ENCODE assay signal across 8 mouse cellular contexts in genomic region chr5:122344260-122344659, GRCm38 (mm10). TPM values are rescaled to one million over a fixed set of nuclear protein-coding genes. Genes with fewer than 3 reads are reported as not detected.
A peak's percentile ranks its signal among the peaks of the same experiment; 100 is the strongest.
DNase-seq lines count a peak whose midpoint lies in the region; ATAC-seq and TF ChIP-seq lines count a peak whose summit lies in the region.

No protein-coding gene starts in this region.

- ATAC-seq in frontal cortex, adult (ENCODE audit: low TSS enrichment), result peak; percentile 62; the same call in 1 of the 2 replicates
- peak; percentile 81 for ATAC-seq in intestine, embryonic 16.5 days
- peak; percentile 43; the same call in 1 of the 2 replicates for ATAC-seq in liver, embryonic 14.5 days (ENCODE audit: insufficient read depth)

- H3K27me3 ChIP-seq in ES-Bruce4 (ENCODE audit: control insufficient read depth, insufficient read depth, low read length, poor library complexity, severe bottlenecking), result no peaks in the 10 kb centered on the region
- H3K27me3 ChIP-seq in intestine, embryonic 16.5 days (replicated peaks; ENCODE audit: control insufficient read depth, insufficient read depth, low read length), result no peaks in the 10 kb centered on the region
- H3K27me3 ChIP-seq in liver, embryonic 14.5 days (ENCODE audit: control insufficient read depth, insufficient read depth, low read length), result no peaks in the 10 kb centered on the region

- H3K9ac ChIP-seq in ES-Bruce4 (ENCODE audit: low read depth, poor library complexity, severe bottlenecking), result no peak overlapping the region
- no peak overlapping the region for H3K9ac ChIP-seq in intestine, embryonic 16.5 days (ENCODE audit: low read depth, low read length)
- no peak overlapping the region for H3K9ac ChIP-seq in liver, embryonic 14.5 days (replicated peaks)

- no peaks in the 10 kb centered on the region for H3K4me1 ChIP-seq in ES-Bruce4 (ENCODE audit: control insufficient read depth, insufficient read depth, low read length)
- 0 out of 2 replicates have a peak, but pooled peaks cover 4% of the 10 kb centered on the region for H3K4me1 ChIP-seq in intestine, embryonic 16.5 days (ENCODE audit: control insufficient read depth, insufficient read depth, low read length)
- H3K4me1 ChIP-seq in liver, embryonic 14.5 days (replicated peaks; ENCODE audit: control insufficient read depth in 2 of 2, insufficient read depth in 2 of 2, low read length in 1 of 2), result no peaks in the 10 kb centered on the region

- H3K27ac ChIP-seq in ES-Bruce4 (ENCODE audit: insufficient read depth, low read length), result no peak overlapping the region
- peak overlapping the region; percentile 76; the same call in 1 of the 2 replicates for H3K27ac ChIP-seq in intestine, embryonic 16.5 days (ENCODE audit: low read length)
- no peak overlapping the region for H3K27ac ChIP-seq in liver, embryonic 14.5 days

- no peaks in the 10 kb centered on the region for H3K36me3 ChIP-seq in ES-Bruce4 (ENCODE audit: control insufficient read depth, insufficient read depth, low read length, poor library complexity, severe bottlenecking)
- H3K36me3 ChIP-seq in intestine, embryonic 16.5 days (ENCODE audit: control insufficient read depth, insufficient read depth, low read length), result no peaks in the 10 kb centered on the region
- no peaks in the 10 kb centered on the region for H3K36me3 ChIP-seq in liver, embryonic 14.5 days (replicated peaks; ENCODE audit: control insufficient read depth, insufficient read depth, low read depth)

- peak; percentile 96 for TF ChIP-seq CTCF in ES-Bruce4 (IDR thresholded peaks at IDR 0.05; ENCODE audit: low read depth, low read length)
- TF ChIP-seq CTCF in liver, embryonic 14.5 days (IDR thresholded peaks at IDR 0.05; ENCODE audit: low read depth), result peak; percentile 95

- TF ChIP-seq EP300 in ES-Bruce4 (IDR thresholded peaks at IDR 0.05; ENCODE audit: insufficient read depth, low read depth, low read length), result no peak
- TF ChIP-seq EP300 in liver, embryonic 14.5 days (IDR thresholded peaks at IDR 0.05; ENCODE audit: low read depth), result no peak

- no peak overlapping the region for H3K4me3 ChIP-seq in ES-Bruce4 (ENCODE audit: low read depth, low read length)
- H3K4me3 ChIP-seq in intestine, embryonic 16.5 days (ENCODE audit: low read length), result no peak overlapping the region
- no peak overlapping the region for H3K4me3 ChIP-seq in liver, embryonic 14.5 days (ENCODE audit: insufficient read depth in 1 of 2, low read depth in 2 of 2, low read length in 2 of 2)

- no peak for TF ChIP-seq POLR2A in ES-Bruce4 (IDR thresholded peaks at IDR 0.05; ENCODE audit: insufficient read depth, low read length)

- WGBS in intestine, embryonic 16.5 days, result 4% methylated on average over 5 of the region's 5 CpGs
- WGBS in liver, embryonic 14.5 days (ENCODE audit: insufficient replicate concordance), result 9% methylated on average over 5 of the region's 5 CpGs

- DNase-seq in 3T3-L1 (ENCODE audit: low read depth, low spot score), result peak; percentile 84
- peak; percentile 74 for DNase-seq in c-Kit-positive CD71-positive TER-119-positive erythroid progenitor cells, embryonic 14.5 days (ENCODE audit: low spot score)
- peak; percentile 55 to 59 (median 57) for DNase-seq in liver, embryonic 14.5 days (ENCODE audit: low read depth in 3 of 3, low spot score in 3 of 3)
- peak; percentile 65 for DNase-seq in retina, adult 2 months (ENCODE audit: low read depth, low spot score)
- DNase-seq in thymus, postnatal 10 days (ENCODE audit: low spot score in 2 of 2), result peak; percentile 74 to 91

- H3K9me3 ChIP-seq in ES-Bruce4 (replicated peaks; ENCODE audit: control insufficient read depth, insufficient read depth, low read length, poor library complexity, severe bottlenecking), result peaks cover 3% of the 10 kb centered on the region; the same call in 1 of the 2 replicates
- 0 out of 2 replicates have a peak, but pooled peaks cover 3% of the 10 kb centered on the region for H3K9me3 ChIP-seq in intestine, embryonic 16.5 days (ENCODE audit: control insufficient read depth, low read length)
- H3K9me3 ChIP-seq in liver, embryonic 14.5 days (ENCODE audit: control insufficient read depth, low read length), result no peaks in the 10 kb centered on the region

- no peak overlapping the region for H3K4me2 ChIP-seq in intestine, embryonic 16.5 days (ENCODE audit: low read depth, low read length)
- no peak overlapping the region for H3K4me2 ChIP-seq in liver, embryonic 14.5 days (ENCODE audit: low read depth)

RNA-seq across cellular contexts. Expression of gene Rad9b, which starts 9.8 kb away (rescaled TPM):
- polyA plus RNA-seq in ES-Bruce4 (2011; ENCODE audit: insufficient read depth, insufficient read length, low read depth, missing spikeins), result 17.7 and 19.7 TPM in 2 replicates
- polyA plus RNA-seq in intestine, embryonic 16.5 days (2015; fragmentation: Nextera tagmentation; extraction: Ambion mirVana), result 7.4 and 7.6 TPM in 2 replicates
- 1.8 and 2.3 TPM in 2 replicates for polyA plus RNA-seq in liver, embryonic 14.5 days (2012; rRNA removed)
- 2.5 and 2.7 TPM in 2 replicates for polyA plus RNA-seq in liver, embryonic 14.5 days (2014; fragmentation: Nextera tagmentation; extraction: Ambion mirVana)

RNA-seq across cellular contexts. Expression of gene Vps29, which starts 9.9 kb away (rescaled TPM):
- 99.0 and 105 TPM in 2 replicates for polyA plus RNA-seq in ES-Bruce4 (2011; ENCODE audit: insufficient read depth, insufficient read length, low read depth, missing spikeins)
- polyA plus RNA-seq in intestine, embryonic 16.5 days (2015; fragmentation: Nextera tagmentation; extraction: Ambion mirVana), result 289 and 291 TPM in 2 replicates
- polyA plus RNA-seq in liver, embryonic 14.5 days (2012; rRNA removed), result 35.2 and 48.1 TPM in 2 replicates
- polyA plus RNA-seq in liver, embryonic 14.5 days (2014; fragmentation: Nextera tagmentation; extraction: Ambion mirVana), result 125 and 130 TPM in 2 replicates

RNA-seq across cellular contexts. Expression of gene Gpn3, which starts 27.4 kb away (rescaled TPM):
- polyA plus RNA-seq in ES-Bruce4 (2011; ENCODE audit: insufficient read depth, insufficient read length, low read depth, missing spikeins), result 69.3 and 71.9 TPM in 2 replicates
- 55.0 and 59.2 TPM in 2 replicates for polyA plus RNA-seq in intestine, embryonic 16.5 days (2015; fragmentation: Nextera tagmentation; extraction: Ambion mirVana)
- 27.6 and 40.8 TPM in 2 replicates for polyA plus RNA-seq in liver, embryonic 14.5 days (2012; rRNA removed)
- polyA plus RNA-seq in liver, embryonic 14.5 days (2014; fragmentation: Nextera tagmentation; extraction: Ambion mirVana), result 60.5 and 63.9 TPM in 2 replicates

RNA-seq across cellular contexts. Expression of gene Fam216a, which starts 27.9 kb away (rescaled TPM):
- polyA plus RNA-seq in ES-Bruce4 (2011; ENCODE audit: insufficient read depth, insufficient read length, low read depth, missing spikeins), result 57.0 and 58.5 TPM in 2 replicates
- 31.8 and 34.0 TPM in 2 replicates for polyA plus RNA-seq in intestine, embryonic 16.5 days (2015; fragmentation: Nextera tagmentation; extraction: Ambion mirVana)
- 14.1 and 18.1 TPM in 2 replicates for polyA plus RNA-seq in liver, embryonic 14.5 days (2012; rRNA removed)
- 17.1 and 23.0 TPM in 2 replicates for polyA plus RNA-seq in liver, embryonic 14.5 days (2014; fragmentation: Nextera tagmentation; extraction: Ambion mirVana)

RNA-seq across cellular contexts. Expression of gene Arpc3, which starts 47.4 kb away (rescaled TPM):
- polyA plus RNA-seq in ES-Bruce4 (2011; ENCODE audit: insufficient read depth, insufficient read length, low read depth, missing spikeins), result 289 and 303 TPM in 2 replicates
- 161 and 164 TPM in 2 replicates for polyA plus RNA-seq in intestine, embryonic 16.5 days (2015; fragmentation: Nextera tagmentation; extraction: Ambion mirVana)
- 146 and 180 TPM in 2 replicates for polyA plus RNA-seq in liver, embryonic 14.5 days (2012; rRNA removed)
- 36.3 and 38.5 TPM in 2 replicates for polyA plus RNA-seq in liver, embryonic 14.5 days (2014; fragmentation: Nextera tagmentation; extraction: Ambion mirVana)
